Mouse (Mus musculus): ENCODE measurements around the gene Crhr1.
"Not testable (repeated sequence)": the region's sequence is repeated elsewhere in the genome, so short reads cannot be mapped to it uniquely, and the experiment has no call there.

Gene Crhr1

GRCm38 (mm10) chr11:104197861-104198260, 65.2 kb downstream of the Crhr1 start:
- no peak for DNase-seq

- no peak for DNase-seq
Observed at GRCm38 (mm10) chr11:104203271-104203670, 70.6 kb downstream of the Crhr1 start.

GRCm38 (mm10) chr11:104206573-104206972, 73.9 kb downstream of the Crhr1 start:
- no peak for DNase-seq

- no peak for DNase-seq
Observed at GRCm38 (mm10) chr11:104209041-104209440, 76.4 kb downstream of the Crhr1 start.

- DNase-seq = no peak
Observed at GRCm38 (mm10) chr11:104211251-104211650, 78.6 kb downstream of the Crhr1 start.

- DNase-seq = not testable (repeated sequence)
Observed at GRCm38 (mm10) chr11:104214128-104214527, 81.5 kb downstream of the Crhr1 start.

- no peak for DNase-seq
Observed at GRCm38 (mm10) chr11:104218075-104218474, 85.4 kb downstream of the Crhr1 start.

- DNase-seq = no peak
Observed at GRCm38 (mm10) chr11:104220291-104220690, 87.6 kb downstream of the Crhr1 start.

- DNase-seq = no peak
Observed at GRCm38 (mm10) chr11:104221751-104222150, 89.1 kb downstream of the Crhr1 start.

GRCm38 (mm10) chr11:104223301-104223700, 90.6 kb downstream of the Crhr1 start:
- no peak for DNase-seq

Data from cerebellum, adult 11 months (tissue).